In the genomic region with DNA sequence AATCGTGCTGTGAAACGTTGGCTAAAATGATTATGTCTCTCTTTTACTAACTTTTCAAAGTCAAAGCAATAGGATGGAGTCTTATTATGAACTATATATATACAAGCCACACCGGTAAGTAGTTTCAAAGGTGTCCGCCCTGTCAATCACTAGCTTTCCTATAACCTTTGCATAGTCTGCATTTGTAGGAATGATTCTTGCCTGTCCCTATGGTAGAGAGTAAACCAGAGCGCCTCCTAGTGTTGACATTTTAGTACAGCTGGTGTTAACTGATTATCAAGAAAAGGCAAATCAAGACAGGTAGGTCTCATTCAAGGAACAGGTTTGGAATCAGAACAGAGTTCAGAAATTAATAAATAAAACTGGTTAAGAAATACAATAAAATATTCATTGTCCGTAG, we compare ENCODE assay signal across 9 mouse cellular contexts. TPM values are rescaled to one million over a fixed set of nuclear protein-coding genes. Genes with fewer than 3 reads are reported as not detected.
DNase-seq lines count a peak whose midpoint lies in the region; ATAC-seq and TF ChIP-seq lines count a peak whose summit lies in the region.
"Had no signal": no experiment of that assay in that cellular context is flagged by ENCODE, and none has a peak within 500 bp of the region (broad histone marks: within the 10 kb centered on the region; RNA-seq: fewer than 3 reads in every experiment).

No protein-coding gene starts in this region.

- H3K4me3 ChIP-seq in ES-Bruce4 (ENCODE audit: low read depth, low read length) = no peak overlapping the region

- H3K4me1 ChIP-seq in ES-Bruce4 (ENCODE audit: control insufficient read depth, insufficient read depth, low read length) = no peaks in the 10 kb centered on the region

- peak; percentile 27 for DNase-seq in layer of hippocampus, adult 9-10 months (ENCODE audit: low spot score)
- no peak for DNase-seq in layer of hippocampus, adult 9-11 months
- DNase-seq in Patski (ENCODE audit: low read depth, low spot score) = peak; percentile 30
- DNase-seq in kidney, postnatal 14 days = peak; percentile 57
- no peak for DNase-seq in heart, adult 8-10 months (ENCODE audit: low spot score)
- DNase-seq in urinary bladder, postnatal 4 days (ENCODE audit: low spot score in 2 of 2) = no peak

- no peaks in the 10 kb centered on the region for H3K9me3 ChIP-seq in ES-Bruce4 (replicated peaks; ENCODE audit: control insufficient read depth, insufficient read depth, low read length, poor library complexity, severe bottlenecking)

- POLR2A ChIA-PET in Patski (lab: Charles Lee) = interaction anchor here (0.6 kb wide), 1 partner anchor 166 kb away, joined by 4 read pairs; no protein-coding TSS in a partner anchor

- TF ChIP-seq CTCF in ES-Bruce4 (IDR thresholded peaks at IDR 0.05; ENCODE audit: low read depth, low read length) = peak; percentile 14
- TF ChIP-seq CTCF in Patski (IDR thresholded peaks at IDR 0.05) = peak; percentile 70

- no peaks in the 10 kb centered on the region for H3K27me3 ChIP-seq in ES-Bruce4 (ENCODE audit: control insufficient read depth, insufficient read depth, low read length, poor library complexity, severe bottlenecking)
- no peaks in the 10 kb centered on the region for H3K27me3 ChIP-seq in Patski

- in situ Hi-C loops in Patski (cut with MboI; ENCODE audit: low pct_unique_long_range_greater_than_20kb) = no loop called here

- CTCF ChIA-PET in Patski (lab: Charles Lee) = interaction anchor here (0.7 to 6.1 kb wide), 15 partner anchors 22 to 172 kb away, joined by 3 to 48 read pairs (median 3); no protein-coding TSS in a partner anchor

- TF ChIP-seq POLR2A in ES-Bruce4 (IDR thresholded peaks at IDR 0.05; ENCODE audit: insufficient read depth, low read length) = no peak

- no peak for TF ChIP-seq EP300 in ES-Bruce4 (IDR thresholded peaks at IDR 0.05; ENCODE audit: insufficient read depth, low read depth, low read length)

- no peak overlapping the region for H3K9ac ChIP-seq in ES-Bruce4 (ENCODE audit: low read depth, poor library complexity, severe bottlenecking)

- no peak overlapping the region for H3K27ac ChIP-seq in ES-Bruce4 (ENCODE audit: insufficient read depth, low read length)

- ATAC-seq in Patski = peak; percentile 66

- H3K36me3 ChIP-seq in ES-Bruce4 (ENCODE audit: control insufficient read depth, insufficient read depth, low read length, poor library complexity, severe bottlenecking) = no peaks in the 10 kb centered on the region

RNA-seq across cellular contexts. Expression of a gene that starts 20.5 kb away (rescaled TPM):
- polyA plus RNA-seq in ES-Bruce4 (2011; ENCODE audit: insufficient read depth, insufficient read length, low read depth, missing spikeins) (not detected in 2 replicates), Patski (2021) (0.08 TPM)
- not detected for total RNA-seq in heart, adult 8-10 months (2022)
- total RNA-seq: layer of hippocampus, adult 18-20 months; neutrophil, adult 5-6 weeks had no signal

RNA-seq across cellular contexts. Expression of a gene that starts 35.7 kb away (rescaled TPM):
- polyA plus RNA-seq in ES-Bruce4 (2011; ENCODE audit: insufficient read depth, insufficient read length, low read depth, missing spikeins) (not detected in 2 replicates), Patski (2021) (not detected)
- not detected for total RNA-seq in heart, adult 8-10 months (2022)
- total RNA-seq: layer of hippocampus, adult 18-20 months; neutrophil, adult 5-6 weeks had no signal

Comparison
In these comparisons a context has a peak if more than half of its experiments do, and no peak if none do; other contexts are left out.
1. DNase-seq: peak in layer of hippocampus, adult 9-10 months (single experiment), Patski (single experiment) and kidney, postnatal 14 days (single experiment); none in layer of hippocampus, adult 9-11 months (single experiment), heart, adult 8-10 months (single experiment) and urinary bladder, postnatal 4 days (0 of 2).